Mouse (Mus musculus): Measurements from ENCODE around the gene Btbd19.

DNA sequence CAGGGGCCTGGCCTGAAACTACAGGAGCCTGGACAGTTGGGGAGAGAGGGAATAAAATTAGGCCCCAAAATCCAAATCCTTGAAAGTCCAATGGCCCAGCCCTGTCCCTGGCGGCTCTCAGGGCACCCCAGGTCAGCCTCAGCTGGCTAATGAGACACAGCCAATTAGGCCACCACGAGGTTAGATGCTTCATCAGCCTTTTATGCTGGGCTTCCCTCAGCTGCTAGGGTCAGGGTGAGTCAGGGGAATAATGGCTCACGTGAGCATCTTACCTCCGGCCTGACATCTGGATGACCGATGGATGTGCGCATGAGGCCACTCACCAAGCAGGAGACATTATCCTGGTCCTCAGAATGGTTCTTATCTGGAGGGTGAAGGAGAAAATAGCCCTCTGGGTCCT, 5.3 kb upstream of the Btbd19 start:
- TF ChIP-seq CTCF (IDR thresholded peaks at IDR 0.05; ENCODE audit: low read depth, low read length) = no peak
- 0 out of 2 replicates have a peak, but pooled peaks have one; percentile 1 for TF ChIP-seq POLR2A (IDR thresholded peaks at IDR 0.05; ENCODE audit: extremely low read depth, insufficient read depth, low read length)
